Mouse (Mus musculus) kidney, embryonic 15.5 days (tissue): Measurements from ENCODE around the gene Rnf5. TPM values are rescaled to one million over a fixed set of nuclear protein-coding genes. Genes with fewer than 3 reads are reported as not detected.

Source experiments
- ATAC-seq: fragments of 200-750 bp; cut with Nextera tagmentation; replicated peaks from 2 replicates; pipeline ENCODE4 v1.8.0; 2017; ENCODE audit warnings: moderate TSS enrichment; ENCODE audit not compliant: low FRiP score
- H3K27ac ChIP-seq: fragments of 300-500 bp; sonication (generic); 2 replicates; pipeline ENCODE4 v1.5.1; 2015; ENCODE audit warnings: mild to moderate bottlenecking, inconsistent platforms
- H3K27me3 ChIP-seq: fragments of 300-500 bp; sonication (generic); 2 replicates; pipeline ENCODE4 v1.6.1; 2015; ENCODE audit warnings: inconsistent platforms
- H3K36me3 ChIP-seq: fragments of 300-500 bp; sonication (generic); 2 replicates; pipeline ENCODE4 v1.6.1; 2015; ENCODE audit warnings: inconsistent platforms
- H3K4me1 ChIP-seq: fragments of 300-500 bp; sonication (generic); 2 replicates; pipeline ENCODE4 v1.6.1; 2015; ENCODE audit warnings: inconsistent platforms
- H3K4me2 ChIP-seq: fragments of 300-500 bp; sonication (generic); 2 replicates; pipeline ENCODE4 v1.6.1; 2015; ENCODE audit warnings: moderate library complexity, mild to moderate bottlenecking, inconsistent platforms
- H3K4me3 ChIP-seq: fragments of 300-500 bp; sonication (generic); replicated peaks from 2 replicates; pipeline ENCODE4 v1.5.1; 2015; ENCODE audit warnings: mild to moderate bottlenecking, inconsistent platforms
- H3K9ac ChIP-seq: fragments of 300-500 bp; sonication (generic); 2 replicates; pipeline ENCODE4 v1.6.1; 2015; ENCODE audit warnings: mild to moderate bottlenecking, inconsistent platforms
- H3K9me3 ChIP-seq: fragments of 300-500 bp; sonication (generic); replicated peaks from 2 replicates; pipeline ENCODE4 v1.6.1; 2016; ENCODE audit warnings: inconsistent platforms
- WGBS: fragments of 180-500 bp; shearing (Covaris S2); methylation state at CpG from one replicate; pipeline ENCODE4 v1.1.7; 2015; ENCODE audit warnings: mixed read lengths; 5-methylcytosine and 5-hydroxymethylcytosine counted together
- polyA plus RNA-seq: library from polyadenylated mRNA; unstranded; fragments of >200 nt; fragmentation: Nextera tagmentation; extraction: Ambion mirVana; gene quantifications from 2 replicates; pipeline ENCODE4 v1.2.1, GENCODE M21; 2015

Gene Rnf5
- polyA plus RNA-seq, 1 experiment from 2014 or later, result 166 TPM

DNA sequence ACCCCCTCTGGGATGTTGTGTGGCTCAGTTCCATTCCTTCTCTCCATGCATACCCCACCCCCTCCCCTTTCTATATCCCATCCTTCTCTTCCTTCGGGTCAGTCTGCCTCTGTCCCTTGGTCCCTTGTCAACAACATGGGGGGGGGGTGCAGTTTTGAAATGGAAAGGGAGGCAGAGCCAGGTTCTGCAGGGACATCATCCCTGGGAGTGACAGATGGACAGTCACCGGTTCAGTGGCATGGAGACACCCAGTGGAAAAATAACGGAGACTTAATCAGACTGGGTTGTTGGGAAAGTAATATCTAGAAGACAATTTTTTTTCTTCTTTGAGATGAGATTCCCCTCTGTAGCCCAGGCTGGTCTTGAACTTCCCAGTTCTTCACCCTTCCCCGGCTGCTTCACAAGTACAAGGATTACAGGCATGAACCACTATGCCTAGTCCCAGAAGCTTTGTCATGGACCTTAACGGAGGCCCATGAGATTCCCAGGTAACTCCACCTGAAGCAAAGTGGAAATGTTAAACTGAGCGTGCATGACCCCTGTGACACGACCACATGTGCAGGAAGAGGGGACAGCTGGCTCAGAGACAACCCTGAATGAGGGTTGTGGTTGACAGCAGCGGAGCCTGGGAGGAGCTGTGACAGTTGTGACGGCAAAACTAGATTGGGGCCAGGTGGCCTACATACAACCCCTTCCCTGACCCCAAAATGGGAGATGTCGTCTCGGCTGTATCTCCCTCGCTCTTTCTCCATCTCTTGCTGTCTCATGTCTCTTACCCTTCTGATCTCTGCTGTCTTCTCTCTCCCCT, 26.5 kb upstream of the Rnf5 start:
- no peak overlapping the region for H3K9ac ChIP-seq
- peaks cover 7% of the 10 kb centered on the region for H3K36me3 ChIP-seq
- peak overlapping the region; percentile 94 for H3K4me2 ChIP-seq
- H3K9me3 ChIP-seq, result no peaks in the 10 kb centered on the region
- H3K27ac ChIP-seq, result no peak overlapping the region
- 14% methylated on average over 12 of the region's 12 CpGs for WGBS
- H3K4me3 ChIP-seq, result peak overlapping the region; percentile 76
- peaks cover 28% of the 10 kb centered on the region for H3K27me3 ChIP-seq
- no peak for ATAC-seq
- H3K4me1 ChIP-seq, result peaks cover 70% of the 10 kb centered on the region

GRCm38 (mm10) chr17:34629221-34629751, 25.8 kb upstream of the Rnf5 start, which contains the start of gene Prrt1:
Gene Prrt1 (plus strand): TSS chr17:34629533.
- H3K4me3 ChIP-seq, result peak within 1 kb of the TSS; percentile 76
- ATAC-seq, result no peak
- peak within 1 kb of the TSS; percentile 46 for H3K9ac ChIP-seq
- H3K27ac ChIP-seq, result peak within 1 kb of the TSS; percentile 95
- 2% methylated on average over 16 of the region's 16 CpGs for WGBS
- peaks cover 28% of the 10 kb centered on the region for H3K27me3 ChIP-seq
- peaks cover 70% of the 10 kb centered on the region for H3K4me1 ChIP-seq
- H3K9me3 ChIP-seq, result no peaks in the 10 kb centered on the region
- peaks cover 10% of the 10 kb centered on the region for H3K36me3 ChIP-seq
- H3K4me2 ChIP-seq, result peak within 1 kb of the TSS; percentile 94

DNA sequence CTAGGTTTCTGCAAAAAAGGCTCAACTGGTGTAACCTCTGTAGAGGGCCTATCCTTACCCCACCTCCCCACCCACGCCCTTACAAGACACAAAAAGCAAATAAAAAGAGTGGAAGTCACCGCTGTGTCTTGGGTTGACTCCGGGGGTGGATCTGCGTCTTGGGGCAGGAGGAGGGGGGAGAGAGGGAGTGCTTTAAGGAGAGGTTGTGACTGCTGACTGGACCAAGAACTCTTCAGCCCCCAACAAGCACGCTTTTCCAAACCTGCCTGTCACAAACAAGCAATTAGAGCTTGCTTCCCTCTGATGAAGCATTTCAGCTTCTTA, 25.1 kb upstream of the Rnf5 start:
- 24% methylated on average over 5 of the region's 5 CpGs for WGBS
- no peak for ATAC-seq
- no peaks in the 10 kb centered on the region for H3K9me3 ChIP-seq
- peaks cover 17% of the 10 kb centered on the region for H3K36me3 ChIP-seq
- H3K4me1 ChIP-seq, result peaks cover 70% of the 10 kb centered on the region
- H3K4me3 ChIP-seq, result peak overlapping the region; percentile 76
- H3K4me2 ChIP-seq, result peak overlapping the region; percentile 94
- H3K9ac ChIP-seq, result peak overlapping the region; percentile 46
- H3K27ac ChIP-seq, result peak overlapping the region; percentile 95
- H3K27me3 ChIP-seq, result peaks cover 28% of the 10 kb centered on the region

GRCm38 (mm10) chr17:34627943-34628643, 24.6 kb upstream of the Rnf5 start, which contains the start of gene Ppt2:
Gene Ppt2 (minus strand): TSS chr17:34628510.
- H3K4me2 ChIP-seq, result peak within 1 kb of the TSS; percentile 94
- H3K4me3 ChIP-seq, result peak within 1 kb of the TSS; percentile 76
- peaks cover 22% of the 10 kb centered on the region for H3K36me3 ChIP-seq
- H3K9me3 ChIP-seq, result no peaks in the 10 kb centered on the region
- H3K9ac ChIP-seq, result peak within 1 kb of the TSS; percentile 46
- peak within 1 kb of the TSS; percentile 95 for H3K27ac ChIP-seq
- WGBS, result 3% methylated on average over 29 of the region's 29 CpGs
- peaks cover 28% of the 10 kb centered on the region for H3K27me3 ChIP-seq
- H3K4me1 ChIP-seq, result peaks cover 70% of the 10 kb centered on the region
- peak; percentile 20 for ATAC-seq

GRCm38 (mm10) chr17:34627093-34627942, 23.8 kb upstream of the Rnf5 start:
- peaks cover 28% of the 10 kb centered on the region for H3K27me3 ChIP-seq
- H3K36me3 ChIP-seq, result peaks cover 30% of the 10 kb centered on the region
- H3K4me3 ChIP-seq, result peak overlapping the region; percentile 76
- H3K9ac ChIP-seq, result peak overlapping the region; percentile 72
- peak overlapping the region; percentile 95 for H3K27ac ChIP-seq
- peak overlapping the region; percentile 94 for H3K4me2 ChIP-seq
- no peaks in the 10 kb centered on the region for H3K9me3 ChIP-seq
- peak; percentile 79 for ATAC-seq
- peaks cover 63% of the 10 kb centered on the region for H3K4me1 ChIP-seq
- WGBS, result under 1% methylated on average over 45 of the region's 45 CpGs

GRCm38 (mm10) chr17:34626773-34627092, 23.2 kb upstream of the Rnf5 start:
- WGBS, result under 1% methylated on average over 18 of the region's 18 CpGs
- peaks cover 22% of the 10 kb centered on the region for H3K27me3 ChIP-seq
- H3K9ac ChIP-seq, result peak overlapping the region; percentile 72
- peak overlapping the region; percentile 95 for H3K27ac ChIP-seq
- H3K4me2 ChIP-seq, result peak overlapping the region; percentile 94
- ATAC-seq, result peak; percentile 43; the same call in 1 of the 2 replicates
- no peaks in the 10 kb centered on the region for H3K9me3 ChIP-seq
- H3K4me3 ChIP-seq, result peak overlapping the region; percentile 76
- peaks cover 57% of the 10 kb centered on the region for H3K4me1 ChIP-seq
- peaks cover 35% of the 10 kb centered on the region for H3K36me3 ChIP-seq

GRCm38 (mm10) chr17:34626062-34626772, 22.7 kb upstream of the Rnf5 start:
- H3K36me3 ChIP-seq, result peaks cover 41% of the 10 kb centered on the region
- H3K4me2 ChIP-seq, result peak overlapping the region; percentile 94
- peak overlapping the region; percentile 72 for H3K9ac ChIP-seq
- 42% methylated on average over 16 of the region's 16 CpGs for WGBS
- peaks cover 52% of the 10 kb centered on the region for H3K4me1 ChIP-seq
- H3K27ac ChIP-seq, result peak overlapping the region; percentile 95
- H3K4me3 ChIP-seq, result peak overlapping the region; percentile 76
- peaks cover 17% of the 10 kb centered on the region for H3K27me3 ChIP-seq
- H3K9me3 ChIP-seq, result no peaks in the 10 kb centered on the region
- no peak for ATAC-seq

DNA sequence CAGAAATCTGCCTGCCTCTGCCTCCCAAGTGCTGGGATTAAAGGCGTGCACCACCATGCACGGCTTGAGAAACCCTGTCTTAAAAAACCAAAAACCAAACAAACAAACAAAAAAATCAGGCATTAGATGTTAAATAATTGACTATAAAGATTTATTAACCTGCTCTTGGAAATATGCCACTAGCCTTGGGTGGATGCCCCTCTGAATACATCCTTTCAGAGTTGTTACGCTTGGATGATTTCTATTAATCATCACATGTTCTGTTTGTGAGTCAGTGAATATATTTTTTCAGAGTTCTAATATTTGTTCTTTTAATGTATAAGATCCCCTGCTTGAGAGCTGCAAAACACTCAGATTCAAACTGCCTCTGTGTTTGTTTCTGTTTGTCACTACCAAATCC, 21.5 kb upstream of the Rnf5 start:
- Histone ChIP-seq H3K27me3 (peaks cover 4% of the 10 kb centered on the region), H3K4me1 (peaks cover 40% of the 10 kb centered on the region), H3K9ac (no peak overlapping the region), H3K9me3 (no peaks in the 10 kb centered on the region), H3K4me2 (no peak overlapping the region), H3K36me3 (peaks cover 53% of the 10 kb centered on the region), H3K4me3 (no peak overlapping the region), H3K27ac (peak overlapping the region; percentile 22; the same call in 1 of the 2 replicates)
- WGBS, result 87% methylated on average over 3 of the region's 3 CpGs
- ATAC-seq, result no peak

DNA sequence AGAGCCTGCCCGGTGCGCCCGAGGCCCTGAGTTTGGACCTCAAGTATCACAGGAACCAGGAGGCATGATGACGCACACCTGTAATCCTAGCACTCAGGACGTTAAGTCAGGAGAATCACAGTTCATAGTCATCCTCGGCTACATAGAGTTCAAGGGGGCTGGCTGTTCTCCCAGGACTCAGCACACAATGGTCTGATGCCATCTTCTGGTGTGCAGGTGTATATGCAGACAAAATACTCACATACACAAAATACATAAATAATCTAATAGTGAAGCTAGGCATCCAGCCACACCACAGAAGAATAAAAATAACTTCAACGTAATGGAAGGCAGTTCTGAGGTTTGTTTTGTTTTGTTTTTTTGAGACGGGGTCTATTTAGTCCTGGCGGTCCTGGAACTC, 19.7 kb upstream of the Rnf5 start:
- Histone ChIP-seq H3K9ac (no peak overlapping the region), H3K36me3 (peaks cover 67% of the 10 kb centered on the region), H3K4me3 (no peak overlapping the region), H3K4me1 (peaks cover 22% of the 10 kb centered on the region), H3K4me2 (no peak overlapping the region), H3K27ac (no peak overlapping the region), H3K27me3 (no peaks in the 10 kb centered on the region), H3K9me3 (no peaks in the 10 kb centered on the region)
- no peak for ATAC-seq
- 85% methylated on average over 9 of the region's 9 CpGs for WGBS

GRCm38 (mm10) chr17:34621006-34621405, 17.5 kb upstream of the Rnf5 start:
- WGBS, result 87% methylated on average over 8 of the region's 8 CpGs
- Histone ChIP-seq H3K9me3 (no peaks in the 10 kb centered on the region), H3K27ac (no peak overlapping the region), H3K4me2 (no peak overlapping the region), H3K36me3 (peaks cover 84% of the 10 kb centered on the region), H3K27me3 (no peaks in the 10 kb centered on the region), H3K4me3 (no peak overlapping the region), H3K4me1 (peaks cover 8% of the 10 kb centered on the region), H3K9ac (no peak overlapping the region)
- ATAC-seq, result no peak

DNA sequence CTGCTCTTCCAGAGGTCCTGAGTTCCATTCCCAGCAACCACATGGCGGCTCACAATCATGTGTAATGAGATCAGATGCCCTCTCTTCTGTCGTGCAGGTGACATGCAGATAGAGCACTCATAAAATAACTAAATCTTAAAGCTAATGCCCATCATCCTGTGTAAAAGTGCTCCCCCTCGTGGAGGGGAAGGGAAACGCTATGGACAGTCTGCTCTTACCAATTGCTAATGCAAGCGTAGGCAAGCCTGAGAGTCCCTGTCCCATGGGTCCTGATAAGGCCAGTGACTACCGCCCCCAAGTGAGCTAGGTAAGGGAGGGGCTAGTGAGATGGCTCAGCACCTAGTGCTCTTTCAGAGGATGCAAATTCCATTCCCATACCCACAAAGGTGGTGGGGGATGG, 15.5 kb upstream of the Rnf5 start:
- 21% methylated on average over 6 of the region's 6 CpGs for WGBS
- Histone ChIP-seq H3K9ac (no peak overlapping the region), H3K9me3 (no peaks in the 10 kb centered on the region), H3K4me3 (no peak overlapping the region), H3K4me2 (no peak overlapping the region), H3K4me1 (no peaks in the 10 kb centered on the region), H3K27ac (no peak overlapping the region), H3K27me3 (no peaks in the 10 kb centered on the region), H3K36me3 (peaks cover 89% of the 10 kb centered on the region)
- ATAC-seq, result no peak
